In genomic region chr1:37846878-37847277, GRCm38 (mm10) we compare ENCODE assay signal across 22 mouse cellular contexts.
"Had no signal": no experiment of that assay in that cellular context is flagged by ENCODE, and none has a peak within 500 bp of the region (broad histone marks: within the 10 kb centered on the region; RNA-seq: fewer than 3 reads in every experiment).

No protein-coding gene starts in this region.

- H3K27me3 ChIP-seq: heart, embryonic 13.5 days; heart, embryonic 15.5 days; hindbrain, embryonic 13.5 days; hindbrain, embryonic 15.5 days; limb, embryonic 12.5 days; liver, embryonic 13.5 days; liver, embryonic 15.5 days had no signal

- H3K36me3 ChIP-seq: heart, embryonic 13.5 days; heart, embryonic 15.5 days; limb, embryonic 10.5 days; limb, embryonic 12.5 days; liver, embryonic 13.5 days; liver, embryonic 15.5 days had no signal

- H3K4me2 ChIP-seq: heart, embryonic 11.5 days; heart, embryonic 13.5 days; heart, embryonic 15.5 days; hindbrain, embryonic 13.5 days; hindbrain, embryonic 15.5 days; limb, embryonic 12.5 days; liver, embryonic 11.5 days; liver, embryonic 13.5 days; liver, embryonic 15.5 days had no signal

- H3K4me1 ChIP-seq: hindbrain, embryonic 15.5 days; limb, embryonic 10.5 days; limb, embryonic 12.5 days; liver, embryonic 13.5 days; liver, embryonic 15.5 days had no signal

- H3K9me3 ChIP-seq: heart, embryonic 13.5 days; heart, embryonic 15.5 days; hindbrain, embryonic 13.5 days; hindbrain, embryonic 15.5 days; limb, embryonic 10.5 days; limb, embryonic 12.5 days; liver, embryonic 13.5 days; liver, embryonic 15.5 days had no signal

- H3K4me3 ChIP-seq: heart, adult 2 months; heart, embryonic 13.5 days; heart, embryonic 15.5 days; hindbrain, embryonic 13.5 days; hindbrain, embryonic 15.5 days; layer of hippocampus, adult 2 months; left cerebral cortex, adult 2 months; limb, embryonic 10.5 days; limb, embryonic 12.5 days; liver, embryonic 13.5 days; liver, embryonic 15.5 days had no signal

- H3K9ac ChIP-seq: forebrain, postnatal 0 days; heart, embryonic 13.5 days; heart, embryonic 15.5 days; hindbrain, embryonic 13.5 days; hindbrain, embryonic 15.5 days; limb, embryonic 12.5 days; liver, embryonic 13.5 days; liver, embryonic 15.5 days had no signal

- ATAC-seq: forebrain, postnatal 0 days; hindbrain, postnatal 0 days had no signal

- DNase-seq: forebrain, postnatal 0 days; gastrocnemius, postnatal 14 days; gastrocnemius, postnatal 36 days; heart, adult 2 months; heart, postnatal 14 days; heart, postnatal 36 days; kidney, adult 18-20 months; liver; liver, embryonic 13.5 days had no signal

- H3K27ac ChIP-seq: heart, adult 2 months; heart, embryonic 13.5 days; heart, embryonic 15.5 days; hindbrain, embryonic 13.5 days; hindbrain, embryonic 15.5 days; hindbrain, postnatal 0 days; kidney, postnatal 0 days; layer of hippocampus, adult 2 months; left cerebral cortex, adult 2 months; limb, embryonic 10.5 days; limb, embryonic 12.5 days; liver, embryonic 13.5 days; liver, embryonic 15.5 days had no signal
